Mouse (Mus musculus) gastrocnemius, postnatal 36 days (tissue): ENCODE data around the gene D13Ertd608e. TPM values are rescaled to one million over a fixed set of nuclear protein-coding genes. Genes with fewer than 3 reads are reported as not detected.

Experiments used
- total RNA-seq, 2 experiments: library from RNA; stranded (reverse); gene quantifications; 2 replicates each; pipeline ENCODE4 v1.2.3; 2021

Gene D13Ertd608e
- total RNA-seq, 2 experiments from 2014 or later = not detected

Other genes starting within 250 kb of the D13Ertd608e start
- gene Ccl28, start 212.2 kb upstream of the D13Ertd608e start, total RNA-seq = under 1 TPM; 0.20 to 0.22 TPM
- gene Hmgcs1, start 145.6 kb upstream of the D13Ertd608e start, total RNA-seq = 10 to 100 TPM; 25.6 to 28.7 TPM
- 1 to 10 TPM in 1 of 2 experiments, under 1 TPM in 1; 0.76 to 1.3 TPM for gene Nim1k, start 80.1 kb upstream of the D13Ertd608e start, total RNA-seq
- 10 to 100 TPM; 19.1 to 19.2 TPM for gene Zfp131, start 45.1 kb upstream of the D13Ertd608e start, total RNA-seq
- not detected for gene AF067063, start 5.8 kb upstream of the D13Ertd608e start, total RNA-seq
- not detected for gene Tcstv1, start 58.8 kb downstream of the D13Ertd608e start, total RNA-seq
- gene Gm21761, start 93.3 kb downstream of the D13Ertd608e start, total RNA-seq = not detected
- not detected for gene B020031M17Rik, start 114.8 kb downstream of the D13Ertd608e start, total RNA-seq
- gene Gm36079, start 191.0 kb downstream of the D13Ertd608e start, total RNA-seq = not detected
- gene Gm21188, start 216.2 kb downstream of the D13Ertd608e start, total RNA-seq = under 1 TPM in 1 of 2 experiments, not detected in 1; 0.17 TPM